Mouse (Mus musculus) kidney, embryonic 16.5 days (tissue): ENCODE data around the gene Gpx5. TPM values are rescaled to one million over a fixed set of nuclear protein-coding genes. Genes with fewer than 3 reads are reported as not detected.
A peak's percentile ranks its signal among the peaks of the same experiment; 100 is the strongest.
"Not testable (repeated sequence)": the region's sequence is repeated elsewhere in the genome, so short reads cannot be mapped to it uniquely, and the experiment has no call there.

Experiments used
- ATAC-seq: fragments of 200-750 bp; cut with Nextera tagmentation; 2 replicates; pipeline ENCODE4 v1.8.0; 2017; ENCODE audit warnings: moderate TSS enrichment; ENCODE audit not compliant: low FRiP score, low TSS enrichment
- H3K27ac ChIP-seq: fragments of 300-500 bp; sonication (generic); 2 replicates; pipeline ENCODE4 v1.5.1; 2014; ENCODE audit warnings: low read length
- H3K27me3 ChIP-seq: fragments of 300-500 bp; sonication (generic); 2 replicates; pipeline ENCODE4 v1.6.1; 2014; ENCODE audit warnings: low read length, control low read depth, mixed read lengths; ENCODE audit not compliant: insufficient read depth
- H3K36me3 ChIP-seq: fragments of 300-500 bp; sonication (generic); 2 replicates; pipeline ENCODE4 v1.6.1; 2014; ENCODE audit warnings: low read length, control low read depth, mixed read lengths; ENCODE audit not compliant: insufficient read depth
- H3K4me1 ChIP-seq: fragments of 300-500 bp; sonication (generic); 2 replicates; pipeline ENCODE4 v1.6.1; 2014; ENCODE audit warnings: low read length, control low read depth, mixed read lengths; ENCODE audit not compliant: insufficient read depth
- H3K4me2 ChIP-seq: fragments of 300-500 bp; sonication (generic); replicated peaks from 2 replicates; pipeline ENCODE4 v1.6.1; 2014; ENCODE audit warnings: low read depth, low read length
- H3K4me3 ChIP-seq: fragments of 300-500 bp; sonication (generic); 2 replicates; pipeline ENCODE4 v1.5.1; 2014; ENCODE audit warnings: mild to moderate bottlenecking, low read length
- H3K9ac ChIP-seq: fragments of 300-500 bp; sonication (generic); replicated peaks from 2 replicates; pipeline ENCODE4 v1.6.1; 2014; ENCODE audit warnings: low read length
- H3K9me3 ChIP-seq: fragments of 300-500 bp; sonication (generic); 2 replicates; pipeline ENCODE4 v1.6.1; 2016; ENCODE audit warnings: low read length, control low read depth
- WGBS: fragments of 180-500 bp; shearing (Covaris S2); extraction: QIAGEN DNeasy Blood & Tissue Kit; methylation state at CpG from one replicate; pipeline ENCODE4 v1.1.7; 2014; 5-methylcytosine and 5-hydroxymethylcytosine counted together
- polyA plus RNA-seq: library from polyadenylated mRNA; unstranded; fragments of >200 nt; fragmentation: Nextera tagmentation; extraction: Ambion mirVana; gene quantifications from 2 replicates; pipeline ENCODE4 v1.2.1, GENCODE M21; 2015

Gene Gpx5
- polyA plus RNA-seq, 1 experiment from 2014 or later: not detected

DNA sequence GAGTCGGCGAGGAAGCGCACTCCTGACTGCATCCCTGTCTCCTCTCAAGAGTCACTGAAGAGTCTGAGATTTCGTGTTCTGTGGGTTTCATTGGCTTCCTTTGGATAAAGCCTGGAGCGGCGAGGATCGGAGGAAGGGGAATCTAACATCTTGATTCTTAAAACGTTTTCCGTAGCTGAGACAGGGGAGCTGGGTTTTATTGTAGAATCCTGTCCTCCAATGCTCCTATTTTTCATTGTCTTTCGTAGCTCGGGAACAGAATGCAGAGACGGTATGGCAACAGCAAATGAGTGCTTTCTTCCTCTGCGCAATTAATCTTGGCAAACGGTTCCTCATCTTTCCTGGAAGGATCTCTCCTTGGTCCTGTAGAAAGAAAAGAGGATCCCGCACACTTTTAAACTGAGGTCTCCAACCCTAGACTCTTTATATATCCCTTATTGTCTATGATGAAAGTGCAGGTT is 33.3 kb downstream of the Gpx5 start:
- Histone ChIP-seq H3K4me1 (peaks cover 10% of the 10 kb centered on the region), H3K36me3 (no peaks in the 10 kb centered on the region), H3K27ac (no peak overlapping the region), H3K9me3 (no peaks in the 10 kb centered on the region), H3K4me2 (peak overlapping the region; percentile 69), H3K9ac (peak overlapping the region; percentile 36), H3K4me3 (peak overlapping the region; percentile 57), H3K27me3 (peaks cover 14% of the 10 kb centered on the region)
- under 1% methylated on average over 15 of the region's 15 CpGs for WGBS
- ATAC-seq: no peak; the same call in 1 of the 2 replicates

DNA sequence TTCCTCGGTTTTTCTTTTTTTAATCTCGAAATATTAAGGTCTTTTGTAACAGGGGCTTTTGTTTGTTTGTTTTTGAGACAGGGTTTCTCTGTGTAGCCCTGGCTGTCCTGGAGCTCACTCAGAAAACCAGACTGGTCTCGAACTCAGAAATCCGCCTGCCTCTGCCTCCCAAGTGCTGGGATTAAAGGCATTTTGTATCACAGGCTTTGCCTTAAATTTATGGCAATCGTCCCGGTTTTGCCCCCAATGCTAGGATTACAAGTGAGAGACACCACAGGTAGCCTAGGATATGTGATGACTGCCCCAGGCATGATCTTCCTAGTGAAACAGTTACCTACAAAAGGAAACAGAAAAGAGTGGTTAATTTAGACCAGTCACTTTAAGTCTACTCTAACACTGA is 34.0 kb downstream of the Gpx5 start:
- peaks cover 15% of the 10 kb centered on the region for H3K4me1 ChIP-seq
- no peaks in the 10 kb centered on the region for H3K9me3 ChIP-seq
- 28% methylated on average over 6 of the region's 6 CpGs for WGBS
- H3K36me3 ChIP-seq: no peaks in the 10 kb centered on the region
- peaks cover 14% of the 10 kb centered on the region for H3K27me3 ChIP-seq
- peak overlapping the region; percentile 57 for H3K4me3 ChIP-seq
- H3K27ac ChIP-seq: no peak overlapping the region
- H3K4me2 ChIP-seq: peak overlapping the region; percentile 69
- no peak overlapping the region for H3K9ac ChIP-seq
- ATAC-seq: no peak

DNA sequence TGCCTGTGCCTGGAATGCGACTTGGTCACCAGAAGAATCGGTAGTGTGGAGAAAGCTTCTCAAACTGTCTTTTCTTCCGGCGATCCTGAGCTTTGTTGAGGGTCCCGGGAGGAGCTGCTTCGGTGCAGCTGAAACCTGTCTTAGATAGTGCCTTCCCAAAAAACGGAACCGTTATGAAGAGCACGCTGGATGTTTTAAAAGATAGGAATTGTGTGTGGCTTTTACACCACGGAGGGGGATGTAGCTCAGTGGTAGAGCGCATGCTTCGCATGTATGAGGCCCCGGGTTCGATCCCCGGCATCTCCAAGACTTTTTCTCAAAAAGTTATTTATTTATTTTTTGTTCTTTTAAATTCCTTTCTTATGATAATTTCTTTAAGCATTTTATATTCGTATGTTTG is 38.5 kb downstream of the Gpx5 start:
- H3K4me2 ChIP-seq: peak overlapping the region; percentile 77
- WGBS: 2% methylated on average over 16 of the region's 16 CpGs
- H3K4me1 ChIP-seq: peaks cover 7% of the 10 kb centered on the region
- peak; percentile 74; the same call in 1 of the 2 replicates for ATAC-seq
- no peak overlapping the region for H3K27ac ChIP-seq
- H3K9me3 ChIP-seq: no peaks in the 10 kb centered on the region
- H3K36me3 ChIP-seq: no peaks in the 10 kb centered on the region
- peaks cover 9% of the 10 kb centered on the region; the same call in 1 of the 2 replicates for H3K27me3 ChIP-seq
- peak overlapping the region; percentile 60 for H3K9ac ChIP-seq
- H3K4me3 ChIP-seq: peak overlapping the region; percentile 63

DNA sequence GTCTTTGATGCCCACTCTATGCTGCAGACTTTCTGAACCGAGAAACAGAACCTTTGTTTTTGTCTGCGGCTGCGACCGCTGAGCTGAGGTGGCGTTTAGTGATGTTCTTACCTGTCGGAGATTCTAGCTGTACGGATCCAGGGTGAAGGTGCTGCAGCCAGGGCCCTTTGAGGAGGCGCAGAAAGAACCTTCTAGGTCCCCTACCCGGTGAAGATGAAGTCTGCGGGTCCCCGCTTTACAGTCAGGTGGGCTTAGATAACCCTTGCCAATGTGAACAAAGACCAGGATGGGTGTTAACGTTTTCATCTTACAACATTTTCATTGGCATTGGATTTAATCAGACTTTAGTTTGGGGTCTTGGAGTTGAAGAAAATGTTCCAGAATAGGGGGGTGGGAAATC is 39.0 kb downstream of the Gpx5 start:
- no peak overlapping the region for H3K27ac ChIP-seq
- 1% methylated on average over 12 of the region's 12 CpGs for WGBS
- H3K9me3 ChIP-seq: no peaks in the 10 kb centered on the region
- H3K4me1 ChIP-seq: peaks cover 5% of the 10 kb centered on the region; the same call in 1 of the 2 replicates
- H3K9ac ChIP-seq: peak overlapping the region; percentile 60
- H3K27me3 ChIP-seq: peaks cover 9% of the 10 kb centered on the region; the same call in 1 of the 2 replicates
- no peak for ATAC-seq
- H3K4me3 ChIP-seq: peak overlapping the region; percentile 63
- H3K4me2 ChIP-seq: peak overlapping the region; percentile 77
- H3K36me3 ChIP-seq: no peaks in the 10 kb centered on the region

DNA sequence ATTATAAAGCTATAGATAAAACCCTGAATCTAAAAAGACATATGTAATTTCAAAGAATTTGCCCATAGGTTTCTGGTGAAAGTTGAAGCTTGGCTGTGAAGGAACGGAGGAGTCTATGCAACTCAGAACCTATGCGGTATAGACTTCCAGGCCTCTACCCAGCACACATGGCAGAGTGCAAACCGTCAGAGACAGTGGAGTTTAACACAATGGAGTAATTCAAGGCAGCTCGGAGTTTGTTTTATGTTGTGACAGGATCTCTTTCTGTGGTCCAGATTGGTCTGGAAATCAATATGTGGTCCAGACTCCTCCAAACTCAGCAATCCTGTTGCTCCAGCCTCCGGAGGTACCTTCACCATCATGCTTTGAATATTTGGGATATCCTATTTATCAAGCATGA is 39.5 kb downstream of the Gpx5 start:
- H3K36me3 ChIP-seq: no peaks in the 10 kb centered on the region
- 29% methylated on average over 5 of the region's 5 CpGs for WGBS
- H3K4me1 ChIP-seq: peaks cover 5% of the 10 kb centered on the region; the same call in 1 of the 2 replicates
- H3K9ac ChIP-seq: peak overlapping the region; percentile 60
- no peaks in the 10 kb centered on the region for H3K9me3 ChIP-seq
- no peak overlapping the region for H3K27ac ChIP-seq
- peaks cover 5% of the 10 kb centered on the region; the same call in 1 of the 2 replicates for H3K27me3 ChIP-seq
- H3K4me3 ChIP-seq: peak overlapping the region; percentile 63
- H3K4me2 ChIP-seq: peak overlapping the region; percentile 77
- ATAC-seq: no peak

DNA sequence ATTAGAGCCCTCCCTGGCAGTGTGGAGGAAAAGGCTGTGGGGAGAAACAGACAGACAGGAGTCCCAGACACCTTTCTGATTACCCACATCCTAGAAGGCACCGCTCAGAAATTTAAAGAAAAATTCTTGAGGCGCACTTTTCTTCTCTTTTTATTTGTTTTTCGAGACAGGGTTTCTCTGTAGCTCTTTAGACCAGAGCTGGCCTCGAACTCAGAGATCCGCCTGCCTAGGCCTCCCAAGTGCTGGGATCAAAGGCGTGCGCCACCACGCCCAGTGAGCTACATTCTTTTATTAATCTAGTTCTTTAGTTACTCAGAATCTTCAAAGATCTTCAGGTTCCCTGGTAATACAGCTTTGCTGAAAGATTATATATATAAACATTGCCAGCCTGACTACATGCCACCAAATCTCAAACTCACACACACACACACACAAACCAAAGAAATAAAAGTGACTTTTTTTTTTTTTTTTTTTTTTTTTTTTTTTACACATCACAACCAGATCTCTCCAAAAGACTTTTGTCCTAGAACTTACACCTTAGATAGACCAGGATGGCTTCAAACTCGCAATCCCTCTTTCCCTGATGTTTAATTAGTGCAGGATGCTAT is 42.4 kb downstream of the Gpx5 start:
- no peak for ATAC-seq
- Histone ChIP-seq H3K27me3 (0 out of 2 replicates have a peak, but pooled peaks cover 4% of the 10 kb centered on the region), H3K9ac (no peak overlapping the region), H3K4me3 (no peak overlapping the region), H3K4me2 (no peak overlapping the region), H3K27ac (no peak overlapping the region), H3K9me3 (no peaks in the 10 kb centered on the region), H3K4me1 (peaks cover 5% of the 10 kb centered on the region; the same call in 1 of the 2 replicates), H3K36me3 (no peaks in the 10 kb centered on the region)
- WGBS: 44% methylated on average over 9 of the region's 9 CpGs

- H3K36me3 ChIP-seq: no peaks in the 10 kb centered on the region
- H3K9me3 ChIP-seq: no peaks in the 10 kb centered on the region
- peaks cover 4% of the 10 kb centered on the region; the same call in 1 of the 2 replicates for H3K4me1 ChIP-seq
- H3K4me3 ChIP-seq: no peak overlapping the region
- H3K27me3 ChIP-seq: peaks cover 5% of the 10 kb centered on the region
- no peak overlapping the region for H3K4me2 ChIP-seq
- H3K9ac ChIP-seq: no peak overlapping the region
- H3K27ac ChIP-seq: no peak overlapping the region
- ATAC-seq: no peak
- 28% methylated on average over 4 of the region's 4 CpGs for WGBS
Observed at GRCm38 (mm10) chr13:21249022-21249421, 43.5 kb downstream of the Gpx5 start.

DNA sequence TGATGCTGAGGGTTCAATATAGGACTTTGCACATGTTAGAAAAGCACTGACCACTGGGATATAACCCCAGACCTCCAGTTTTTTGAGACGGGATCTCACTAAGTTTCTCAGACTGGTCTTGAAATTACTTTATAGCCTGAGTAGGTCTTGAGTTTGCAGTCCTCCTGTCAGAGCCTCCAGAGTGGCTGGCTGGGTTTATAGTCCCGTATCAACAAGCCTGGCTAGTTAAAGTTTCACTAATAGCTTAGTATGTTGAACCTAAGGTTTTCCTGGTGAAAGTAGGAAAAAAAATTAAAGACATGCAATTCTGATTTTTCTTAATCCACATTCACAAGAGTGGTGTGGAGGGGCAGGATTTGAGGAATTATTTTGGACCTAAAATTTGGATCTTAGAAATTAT is 46.3 kb downstream of the Gpx5 start:
- Histone ChIP-seq H3K9me3 (no peaks in the 10 kb centered on the region), H3K4me1 (peaks cover 8% of the 10 kb centered on the region; the same call in 1 of the 2 replicates), H3K4me3 (no peak overlapping the region), H3K9ac (no peak overlapping the region), H3K36me3 (no peaks in the 10 kb centered on the region), H3K4me2 (no peak overlapping the region), H3K27ac (no peak overlapping the region), H3K27me3 (peaks cover 23% of the 10 kb centered on the region)
- WGBS: 35% methylated on average over 2 of the region's 2 CpGs
- ATAC-seq: no peak

DNA sequence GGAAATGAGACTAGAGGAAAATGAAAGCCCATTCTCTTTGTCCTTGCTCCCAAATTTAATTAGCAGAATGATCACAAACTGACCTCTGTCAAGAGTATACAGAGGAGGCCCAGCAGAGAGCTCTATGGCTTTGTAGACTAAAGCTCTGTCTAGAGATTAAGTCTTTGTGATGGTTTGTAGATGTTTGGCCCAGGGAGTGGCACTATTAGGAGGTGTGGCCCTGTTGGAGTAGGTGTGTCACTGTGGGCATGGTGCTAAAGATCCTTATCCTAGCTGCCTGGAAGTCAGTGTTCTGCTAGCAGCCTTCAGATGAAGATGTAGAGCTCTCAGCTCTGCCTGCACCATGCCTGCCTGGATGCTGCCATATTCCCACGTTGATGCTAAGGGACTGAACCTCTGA is 47.6 kb downstream of the Gpx5 start:
- H3K4me3 ChIP-seq, ATAC-seq, H3K36me3 ChIP-seq, H3K9ac ChIP-seq, H3K4me1 ChIP-seq, H3K27ac ChIP-seq, H3K4me2 ChIP-seq, H3K9me3 ChIP-seq: not testable (repeated sequence)
- H3K27me3 ChIP-seq: peaks cover 23% of the 10 kb centered on the region
- WGBS: 32% methylated on average over 1 of the region's 1 CpGs

DNA sequence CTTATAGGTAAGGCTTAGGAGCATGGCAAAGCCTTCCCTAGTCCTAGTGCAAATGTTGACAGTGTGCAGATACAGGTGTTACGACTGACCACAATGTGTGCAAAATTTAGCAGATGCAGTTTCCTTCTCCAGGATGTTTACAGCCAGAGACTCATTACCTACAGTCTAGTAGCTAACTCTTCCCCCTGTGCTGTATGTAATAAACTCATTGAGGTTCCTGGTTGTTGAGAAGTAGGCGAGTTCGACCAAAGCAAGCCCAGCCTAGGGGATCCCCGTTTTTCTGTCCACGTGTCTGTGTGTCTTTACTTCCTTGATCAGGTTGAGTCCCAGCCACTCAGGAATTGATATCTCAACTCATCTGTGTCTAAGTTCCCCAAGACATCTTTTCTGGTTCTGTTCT is 48.4 kb downstream of the Gpx5 start:
- Histone ChIP-seq H3K27me3 (peaks cover 23% of the 10 kb centered on the region), H3K27ac (no peak overlapping the region), H3K9me3 (no peaks in the 10 kb centered on the region), H3K36me3 (no peaks in the 10 kb centered on the region), H3K4me2 (no peak overlapping the region), H3K4me1 (peaks cover 8% of the 10 kb centered on the region; the same call in 1 of the 2 replicates), H3K9ac (no peak overlapping the region), H3K4me3 (no peak overlapping the region)
- WGBS: 82% methylated on average over 5 of the region's 5 CpGs
- no peak for ATAC-seq
